Mouse (Mus musculus): ENCODE data around the gene Vrk1. TPM values are rescaled to one million over a fixed set of nuclear protein-coding genes. Genes with fewer than 3 reads are reported as not detected.

The Vrk1 gene
- polyA plus RNA-seq, 1 experiment: 10.3 TPM

- Histone ChIP-seq H3K36me3 (ENCODE audit: control insufficient read depth, insufficient read depth) (no peaks in the 10 kb centered on the region), H3K4me3 (no peak overlapping the region), H3K27me3 (ENCODE audit: control insufficient read depth, insufficient read depth, insufficient read length) (no peaks in the 10 kb centered on the region), H3K79me2 (ENCODE audit: control insufficient read depth, insufficient read depth) (peaks cover 29% of the 10 kb centered on the region), H3K4me2 (ENCODE audit: low read depth) (no peak overlapping the region), H3ac (ENCODE audit: control insufficient read depth, insufficient read length) (no peak overlapping the region)
- TF ChIP-seq MAX (IDR thresholded peaks at IDR 0.05; ENCODE audit: low read depth) (no peak), TCF12 (IDR thresholded peaks at IDR 0.05; ENCODE audit: insufficient read depth, poor library complexity, severe bottlenecking) (no peak), E2F4 (IDR thresholded peaks at IDR 0.05; ENCODE audit: insufficient read depth) (no peak)
Observed at GRCm38 (mm10) chr12:106032361-106032760, 22.3 kb downstream of the Vrk1 start.

GRCm38 (mm10) chr12:106034267-106034666, 24.2 kb downstream of the Vrk1 start:
- H3K4me2 ChIP-seq (ENCODE audit: low read depth): no peak overlapping the region
- H3K27me3 ChIP-seq (ENCODE audit: control insufficient read depth, insufficient read depth, insufficient read length): no peaks in the 10 kb centered on the region
- TF ChIP-seq POLR2A (IDR thresholded peaks at IDR 0.05; ENCODE audit: insufficient read length, low read depth) (no peak), TCF12 (IDR thresholded peaks at IDR 0.05; ENCODE audit: insufficient read depth, poor library complexity, severe bottlenecking) (no peak), MYOG (IDR thresholded peaks at IDR 0.05; ENCODE audit: control insufficient read depth in 1 of 3, insufficient read depth in 1 of 3, insufficient read length in 2 of 3, low read depth in 2 of 3) (no peak), USF1 (IDR thresholded peaks at IDR 0.05; ENCODE audit: low read depth) (no peak), MYOD1 (IDR thresholded peaks at IDR 0.05; ENCODE audit: control insufficient read depth in 1 of 3, insufficient read length in 2 of 3, low read depth in 2 of 3) (no peak), TCF3 (IDR thresholded peaks at IDR 0.05; ENCODE audit: insufficient read length, low read depth) (no peak), REST (IDR thresholded peaks at IDR 0.05; ENCODE audit: insufficient read depth, insufficient read length) (no peak), POLR2AphosphoS2 (IDR thresholded peaks at IDR 0.05; ENCODE audit: insufficient read length, low read depth) (no peak), CEBPB (IDR thresholded peaks at IDR 0.05; ENCODE audit: insufficient read depth, poor library complexity, severe bottlenecking) (no peak), E2F4 (IDR thresholded peaks at IDR 0.05; ENCODE audit: insufficient read depth) (no peak), SRF (IDR thresholded peaks at IDR 0.05; ENCODE audit: control insufficient read depth, insufficient read length, low read depth) (no peak), MAX (IDR thresholded peaks at IDR 0.05; ENCODE audit: low read depth) (no peak)
- peaks cover 17% of the 10 kb centered on the region for H3K79me2 ChIP-seq (ENCODE audit: control insufficient read depth, insufficient read depth)
- H3ac ChIP-seq (ENCODE audit: control insufficient read depth, insufficient read length): no peak overlapping the region
- no peaks in the 10 kb centered on the region for H3K36me3 ChIP-seq (ENCODE audit: control insufficient read depth, insufficient read depth)
- no peak overlapping the region for H3K4me3 ChIP-seq

DNA sequence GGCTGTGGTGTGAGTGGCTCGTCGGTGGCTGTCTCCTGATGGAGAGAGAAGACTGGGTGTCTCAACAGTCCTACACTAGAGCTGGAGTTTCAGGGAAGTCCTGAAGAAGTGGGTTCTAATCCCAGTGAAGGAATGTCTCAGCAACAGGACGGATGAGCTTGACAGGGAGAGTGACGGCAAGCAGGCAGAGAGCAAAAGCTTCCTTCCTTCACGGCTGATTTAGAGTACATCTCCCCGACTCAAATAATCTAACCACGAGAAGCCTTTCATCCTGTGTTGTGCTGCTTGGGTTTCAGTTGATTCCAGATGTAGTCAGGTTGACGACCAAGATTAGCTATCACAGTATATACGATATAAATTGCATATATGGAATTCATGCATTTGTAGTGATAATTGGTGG, 24.7 kb downstream of the Vrk1 start:
- no peak overlapping the region for H3K4me2 ChIP-seq (ENCODE audit: low read depth)
- no peaks in the 10 kb centered on the region for H3K27me3 ChIP-seq (ENCODE audit: control insufficient read depth, insufficient read depth, insufficient read length)
- H3ac ChIP-seq (ENCODE audit: control insufficient read depth, insufficient read length): no peak overlapping the region
- H3K4me3 ChIP-seq: no peak overlapping the region
- H3K79me2 ChIP-seq (ENCODE audit: control insufficient read depth, insufficient read depth): peaks cover 17% of the 10 kb centered on the region
- TF ChIP-seq E2F4 (IDR thresholded peaks at IDR 0.05; ENCODE audit: insufficient read depth): no peak
- no peaks in the 10 kb centered on the region for H3K36me3 ChIP-seq (ENCODE audit: control insufficient read depth, insufficient read depth)

DNA sequence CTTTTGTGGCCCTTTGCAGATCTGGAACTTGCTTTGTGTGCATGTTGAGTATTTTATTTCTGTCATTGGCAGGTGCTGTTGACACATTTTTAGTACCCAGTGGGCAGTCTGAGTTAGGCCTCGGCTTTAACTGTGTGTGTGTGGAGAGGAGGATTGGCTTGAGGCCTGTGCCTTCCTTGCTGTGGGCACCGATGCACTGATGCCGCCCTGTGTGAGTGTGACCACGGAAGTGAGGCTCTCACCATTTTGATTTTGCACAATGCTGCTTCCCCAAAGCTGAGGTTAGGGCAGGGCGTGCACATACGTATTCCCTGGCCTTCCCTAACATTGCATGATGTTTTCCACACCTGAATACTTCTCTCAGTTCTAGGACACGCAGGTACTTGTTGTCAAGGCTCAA, 30.2 kb downstream of the Vrk1 start:
- H3K79me2 ChIP-seq (ENCODE audit: control insufficient read depth, insufficient read depth): no peaks in the 10 kb centered on the region
- H3K4me2 ChIP-seq (ENCODE audit: low read depth): no peak overlapping the region
- no peak overlapping the region for H3ac ChIP-seq (ENCODE audit: control insufficient read depth, insufficient read length)
- no peaks in the 10 kb centered on the region for H3K36me3 ChIP-seq (ENCODE audit: control insufficient read depth, insufficient read depth)
- H3K27me3 ChIP-seq (ENCODE audit: control insufficient read depth, insufficient read depth, insufficient read length): no peaks in the 10 kb centered on the region
- TF ChIP-seq MYOD1 (IDR thresholded peaks at IDR 0.05; ENCODE audit: control insufficient read depth in 1 of 3, insufficient read length in 2 of 3, low read depth in 2 of 3): no peak
- no peak for TF ChIP-seq REST (IDR thresholded peaks at IDR 0.05; ENCODE audit: insufficient read depth, insufficient read length)
- no peak for TF ChIP-seq MYOG (IDR thresholded peaks at IDR 0.05; ENCODE audit: control insufficient read depth in 1 of 3, insufficient read depth in 1 of 3, insufficient read length in 2 of 3, low read depth in 2 of 3)
- no peak for TF ChIP-seq E2F4 (IDR thresholded peaks at IDR 0.05; ENCODE audit: insufficient read depth)
- no peak for TF ChIP-seq TCF3 (IDR thresholded peaks at IDR 0.05; ENCODE audit: insufficient read length, low read depth)
- no peak for TF ChIP-seq TCF12 (IDR thresholded peaks at IDR 0.05; ENCODE audit: insufficient read depth, poor library complexity, severe bottlenecking)
- no peak for TF ChIP-seq USF1 (IDR thresholded peaks at IDR 0.05; ENCODE audit: low read depth)
- TF ChIP-seq CEBPB (IDR thresholded peaks at IDR 0.05; ENCODE audit: insufficient read depth, poor library complexity, severe bottlenecking): no peak
- no peak for TF ChIP-seq SRF (IDR thresholded peaks at IDR 0.05; ENCODE audit: control insufficient read depth, insufficient read length, low read depth)
- no peak for TF ChIP-seq MAX (IDR thresholded peaks at IDR 0.05; ENCODE audit: low read depth)
- H3K4me3 ChIP-seq: no peak overlapping the region

DNA sequence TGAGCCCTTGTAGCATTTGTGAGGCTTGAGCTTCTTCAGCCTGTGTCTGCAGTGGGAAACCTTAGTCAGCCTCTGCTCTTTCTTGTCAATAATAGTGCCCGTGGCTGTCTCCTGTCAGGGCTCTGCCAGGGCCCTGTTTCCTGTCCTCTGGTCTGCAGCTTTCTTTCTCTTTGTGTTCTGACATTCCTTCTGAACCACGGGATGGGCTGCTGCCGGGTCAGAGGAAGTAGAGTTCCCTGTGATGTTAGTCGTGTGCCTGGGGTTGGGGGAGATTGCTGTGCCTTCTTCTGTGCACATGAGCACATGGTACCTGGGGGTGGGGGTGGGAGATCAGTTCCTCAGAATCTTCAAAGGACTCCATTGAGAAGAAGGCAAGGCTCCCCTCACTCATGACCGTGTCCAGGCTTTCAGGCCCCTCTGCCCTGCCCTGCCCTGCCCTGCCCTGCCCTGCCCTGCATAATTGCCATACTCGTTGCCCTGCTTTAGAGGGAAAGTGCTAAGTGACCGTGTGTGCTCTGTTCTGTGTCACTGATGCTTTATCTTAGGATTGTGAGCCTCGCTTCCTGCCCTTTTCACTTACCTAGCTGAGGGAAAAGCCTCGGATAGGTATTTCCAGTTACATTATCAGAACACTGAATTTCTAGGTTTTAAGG, 36.2 kb downstream of the Vrk1 start:
- no peak for TF ChIP-seq MAX (IDR thresholded peaks at IDR 0.05; ENCODE audit: low read depth)
- TF ChIP-seq TCF12 (IDR thresholded peaks at IDR 0.05; ENCODE audit: insufficient read depth, poor library complexity, severe bottlenecking): no peak
- TF ChIP-seq REST (IDR thresholded peaks at IDR 0.05; ENCODE audit: insufficient read depth, insufficient read length): no peak
- TF ChIP-seq MYOD1 (IDR thresholded peaks at IDR 0.05; ENCODE audit: control insufficient read depth in 1 of 3, insufficient read length in 2 of 3, low read depth in 2 of 3): no peak
- no peak for TF ChIP-seq POLR2AphosphoS2 (IDR thresholded peaks at IDR 0.05; ENCODE audit: insufficient read length, low read depth)
- no peak for TF ChIP-seq USF1 (IDR thresholded peaks at IDR 0.05; ENCODE audit: low read depth)
- no peak for TF ChIP-seq TCF3 (IDR thresholded peaks at IDR 0.05; ENCODE audit: insufficient read length, low read depth)
- TF ChIP-seq E2F4 (IDR thresholded peaks at IDR 0.05; ENCODE audit: insufficient read depth): no peak
- TF ChIP-seq SRF (IDR thresholded peaks at IDR 0.05; ENCODE audit: control insufficient read depth, insufficient read length, low read depth): no peak
- no peak for TF ChIP-seq MYOG (IDR thresholded peaks at IDR 0.05; ENCODE audit: control insufficient read depth in 1 of 3, insufficient read depth in 1 of 3, insufficient read length in 2 of 3, low read depth in 2 of 3)
- no peak for TF ChIP-seq POLR2A (IDR thresholded peaks at IDR 0.05; ENCODE audit: insufficient read length, low read depth)
- TF ChIP-seq CEBPB (IDR thresholded peaks at IDR 0.05; ENCODE audit: insufficient read depth, poor library complexity, severe bottlenecking): no peak
- no peaks in the 10 kb centered on the region for H3K27me3 ChIP-seq (ENCODE audit: control insufficient read depth, insufficient read depth, insufficient read length)
- no peaks in the 10 kb centered on the region for H3K79me2 ChIP-seq (ENCODE audit: control insufficient read depth, insufficient read depth)
- no peak overlapping the region for H3K4me3 ChIP-seq
- H3ac ChIP-seq (ENCODE audit: control insufficient read depth, insufficient read length): no peak overlapping the region
- H3K36me3 ChIP-seq (ENCODE audit: control insufficient read depth, insufficient read depth): no peaks in the 10 kb centered on the region
- no peak overlapping the region for H3K4me2 ChIP-seq (ENCODE audit: low read depth)
